Mouse (Mus musculus) c-Kit-positive CD71-positive TER-119-positive erythroid progenitor cells, embryonic 14.5 days (primary cell): Measurements from ENCODE around the gene Slc35e3.
"Not testable (repeated sequence)": the region's sequence is repeated elsewhere in the genome, so short reads cannot be mapped to it uniquely, and the experiment has no call there.

Experiments
- DNase-seq: peaks from one replicate; pipeline ENCODE4 v3.0.0-alpha.2; 2013; ENCODE audit warnings: low spot score

Slc35e3 gene

GRCm38 (mm10) chr10:117762281-117762830 is 16.2 kb upstream of the Slc35e3 start:
- no peak for DNase-seq

- DNase-seq, result no peak
These were observed 15.4 kb upstream of the Slc35e3 start for GRCm38 (mm10) chr10:117761551-117761950.

GRCm38 (mm10) chr10:117760831-117761335 is 14.7 kb upstream of the Slc35e3 start:
- DNase-seq, result no peak

GRCm38 (mm10) chr10:117759844-117760630 is 13.9 kb upstream of the Slc35e3 start:
- no peak for DNase-seq

GRCm38 (mm10) chr10:117758749-117759727 is 12.9 kb upstream of the Slc35e3 start:
- DNase-seq, result no peak

- DNase-seq, result not testable (repeated sequence)
These were observed 12.2 kb upstream of the Slc35e3 start for GRCm38 (mm10) chr10:117758344-117758743.

GRCm38 (mm10) chr10:117757796-117758342 is 11.7 kb upstream of the Slc35e3 start:
- DNase-seq, result no peak

GRCm38 (mm10) chr10:117757259-117757658 is 11.1 kb upstream of the Slc35e3 start:
- no peak for DNase-seq

- DNase-seq, result no peak
These were observed 10.6 kb upstream of the Slc35e3 start for GRCm38 (mm10) chr10:117756784-117757183.

- DNase-seq, result no peak
These were observed 9.8 kb upstream of the Slc35e3 start for GRCm38 (mm10) chr10:117755799-117756467.

GRCm38 (mm10) chr10:117755086-117755798 is 9.1 kb upstream of the Slc35e3 start:
- no peak for DNase-seq

- DNase-seq, result no peak
These were observed 8.4 kb upstream of the Slc35e3 start for GRCm38 (mm10) chr10:117754609-117754940.

- DNase-seq, result no peak
These were observed 7.8 kb upstream of the Slc35e3 start for GRCm38 (mm10) chr10:117753711-117754608.

GRCm38 (mm10) chr10:117752851-117753647 is 6.9 kb upstream of the Slc35e3 start:
- no peak for DNase-seq

GRCm38 (mm10) chr10:117752304-117752821 is 6.2 kb upstream of the Slc35e3 start:
- no peak for DNase-seq

GRCm38 (mm10) chr10:117751744-117752143 is 5.6 kb upstream of the Slc35e3 start:
- DNase-seq, result no peak

- DNase-seq, result no peak
These were observed 5.1 kb upstream of the Slc35e3 start for GRCm38 (mm10) chr10:117751282-117751610.

- no peak for DNase-seq
These were observed 4.5 kb upstream of the Slc35e3 start for GRCm38 (mm10) chr10:117750529-117751281.
